Mouse (Mus musculus) A20 (cell line): ENCODE measurements at regions not wholly inside any gene's neighbourhood (a gene's known extent, or its start where the extent isn't known, plus 50 kb on each side); places are given as distances from the start of the nearest gene placed in this dataset.

Experiments used
- DNase-seq: peaks from one replicate; pipeline ENCODE4 v3.0.0-alpha.2; 2011; ENCODE audit warnings: low read depth, low spot score

GRCm38 (mm10) chr9:113496176-113496732, 211.8 kb downstream of the Pdcd6ip start:
- no peak for DNase-seq

DNA sequence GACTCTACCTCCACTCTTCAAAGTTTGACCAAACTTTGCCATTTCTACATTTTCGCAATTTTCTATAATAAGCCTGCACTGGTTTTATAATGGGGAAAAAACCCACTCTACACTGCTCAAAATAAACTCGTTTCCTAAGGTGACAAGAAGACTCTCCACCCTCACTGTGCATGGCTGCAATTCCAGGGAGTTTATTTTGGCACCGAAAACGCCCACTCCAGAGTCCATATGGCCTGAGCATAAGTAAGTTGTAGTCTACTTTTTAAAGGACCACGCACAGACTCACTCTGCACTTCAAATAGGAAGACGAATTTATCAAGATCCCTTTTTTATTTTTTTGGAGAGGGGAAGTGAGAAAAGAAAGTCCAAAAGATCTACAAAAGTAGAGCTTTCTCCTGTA, 219.4 kb downstream of the Pdcd6ip start:
- DNase-seq, result no peak

DNA sequence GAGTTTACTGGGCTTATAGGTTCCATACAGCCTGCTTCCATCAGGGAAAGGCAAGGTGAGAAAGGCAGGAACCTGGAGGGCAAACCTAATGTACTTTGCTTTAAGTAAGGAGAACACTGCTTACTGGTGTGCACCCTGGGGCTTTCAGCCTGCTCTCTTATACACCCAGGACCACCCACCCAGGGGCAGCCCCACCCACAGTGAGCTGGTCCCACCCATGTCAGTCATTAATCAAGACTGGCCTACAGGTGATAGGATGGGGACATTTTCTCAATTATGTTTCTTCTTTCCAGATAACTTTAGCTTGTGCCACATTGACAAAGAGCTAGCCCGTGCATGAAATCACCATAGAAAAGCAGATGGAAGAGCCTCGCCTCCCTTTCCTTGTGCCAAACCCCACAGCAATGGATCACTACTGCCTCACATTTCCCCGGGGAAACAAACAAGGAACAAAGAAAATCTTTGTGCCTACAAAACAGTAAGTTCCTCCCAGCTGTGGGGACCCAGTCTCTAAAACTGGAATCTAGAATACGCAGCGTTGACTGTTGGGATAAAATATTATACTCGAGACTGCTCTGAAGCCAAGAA, 221.5 kb downstream of the Pdcd6ip start:
- no peak for DNase-seq

- no peak for DNase-seq
Measured at GRCm38 (mm10) chr9:113479897-113480296, 228.2 kb downstream of the Pdcd6ip start.

- DNase-seq, result no peak
Measured at GRCm38 (mm10) chr9:113478761-113479265, 229.2 kb downstream of the Pdcd6ip start.

- DNase-seq, result no peak
Measured at GRCm38 (mm10) chr9:113471781-113472180, 236.3 kb downstream of the Pdcd6ip start.

- no peak for DNase-seq
Measured at GRCm38 (mm10) chr9:113462888-113463287, 245.2 kb downstream of the Pdcd6ip start.

DNA sequence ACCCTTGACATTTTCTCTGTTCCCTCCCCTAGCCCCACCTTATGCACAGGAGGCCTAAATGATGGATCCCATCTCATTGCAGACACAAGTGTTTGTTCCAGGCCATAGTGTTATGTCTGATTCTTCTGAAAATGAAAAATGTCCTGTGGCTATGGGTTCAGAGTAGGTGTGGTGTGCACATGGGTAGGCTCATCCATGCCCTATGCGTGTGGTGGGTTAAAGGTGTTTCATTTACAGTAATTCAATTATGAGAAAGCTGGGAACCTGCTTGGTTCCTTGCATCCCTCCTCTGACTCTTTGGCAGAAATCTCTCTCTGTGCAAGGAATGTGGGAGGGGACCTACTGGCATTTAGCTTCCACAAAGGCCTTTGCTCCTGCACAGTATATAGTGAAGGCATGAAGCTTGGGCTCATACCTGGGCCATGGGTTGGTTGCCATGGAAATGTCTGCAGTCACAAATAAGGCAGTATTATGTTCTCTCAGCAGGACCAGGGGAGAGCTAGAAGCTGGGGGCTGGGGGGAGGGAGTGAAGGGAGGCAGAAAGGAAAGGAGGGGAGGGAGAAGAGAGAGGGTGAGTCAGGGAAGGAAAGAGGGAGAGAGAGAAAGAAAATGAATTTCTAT, 245.7 kb downstream of the Pdcd6ip start:
- no peak for DNase-seq

DNA sequence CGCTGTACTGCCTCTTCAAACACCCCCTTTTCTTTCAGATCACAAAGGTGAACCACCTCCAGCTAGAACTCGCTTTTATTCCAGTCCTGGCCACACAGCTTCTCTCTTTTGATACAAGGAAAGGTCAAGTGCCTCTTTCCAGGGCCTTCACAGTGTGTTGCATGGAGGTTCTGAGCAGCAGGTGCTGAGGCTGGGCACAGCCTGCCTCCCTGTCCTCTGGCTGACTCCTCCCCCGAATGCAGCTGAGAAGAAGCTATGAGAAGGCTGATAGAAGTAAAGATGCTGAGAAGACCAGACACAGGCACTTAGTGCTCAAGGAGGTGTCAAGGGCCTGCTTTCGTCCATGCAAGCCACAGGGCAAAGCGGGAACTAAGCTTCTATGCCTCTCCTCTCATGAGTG, 248.2 kb downstream of the Pdcd6ip start:
- DNase-seq, result no peak

- no peak for DNase-seq
Measured at GRCm38 (mm10) chr9:113459221-113459620, 248.8 kb downstream of the Pdcd6ip start.

GRCm38 (mm10) chr9:113458741-113459154, 249.3 kb downstream of the Pdcd6ip start:
- DNase-seq, result no peak

DNA sequence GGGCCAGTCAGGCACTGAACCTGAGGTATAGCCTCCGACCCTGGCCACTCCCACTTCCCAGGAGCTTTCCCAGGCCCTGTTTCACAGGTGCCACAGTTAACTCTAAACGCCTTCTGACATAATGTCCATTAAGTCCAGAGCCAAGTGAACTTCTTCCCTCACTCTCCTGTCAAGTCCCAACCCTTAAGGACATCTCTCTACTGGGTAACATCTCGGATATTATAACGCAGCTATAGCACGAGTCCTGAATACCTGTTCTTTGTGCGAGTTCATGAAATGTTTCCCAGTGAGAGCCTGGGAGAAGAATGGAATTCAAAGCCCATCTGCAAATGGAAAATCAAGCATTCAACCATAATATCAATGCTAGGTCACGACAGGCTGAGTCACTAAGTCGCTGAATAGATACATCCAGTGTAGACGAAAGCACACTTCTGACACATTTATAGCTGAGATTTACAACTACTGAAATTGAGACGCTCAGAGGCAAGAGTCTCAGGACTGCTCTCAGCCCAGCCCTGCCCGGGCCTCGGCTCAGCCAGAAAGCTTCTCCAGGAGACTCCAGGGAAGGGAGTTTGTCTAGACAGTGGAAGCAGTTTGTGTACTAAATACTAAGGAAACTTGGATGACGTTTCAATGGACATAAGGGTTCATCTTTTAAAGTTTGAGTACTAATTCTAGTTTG, 250.7 kb downstream of the Pdcd6ip start:
- no peak for DNase-seq

- DNase-seq, result no peak
Measured at GRCm38 (mm10) chr9:113455577-113455976, 252.5 kb downstream of the Pdcd6ip start.

GRCm38 (mm10) chr9:113453231-113453630, 254.8 kb downstream of the Pdcd6ip start:
- DNase-seq, result no peak

GRCm38 (mm10) chr9:113441770-113442411, 266.2 kb downstream of the Pdcd6ip start:
- DNase-seq, result no peak

- DNase-seq, result no peak
Measured at GRCm38 (mm10) chr9:113438394-113438793, 269.7 kb downstream of the Pdcd6ip start.

DNA sequence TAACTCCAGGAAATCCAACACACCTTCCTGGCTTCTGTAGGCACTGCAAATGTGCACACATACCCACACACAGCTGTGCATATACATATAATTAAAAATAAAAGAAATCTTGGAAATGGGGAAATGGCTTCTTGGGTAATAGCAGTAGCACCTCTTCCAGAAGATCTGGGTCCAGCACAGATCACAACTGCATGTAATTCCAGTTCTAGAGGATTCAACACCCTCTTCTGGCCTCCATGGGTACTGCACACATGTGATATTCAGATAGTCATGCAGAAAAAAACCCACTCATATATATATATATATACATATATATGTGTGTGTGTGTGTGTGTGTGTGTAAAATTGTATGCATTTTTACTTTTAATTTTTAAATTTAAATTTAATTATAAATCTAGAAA, 272.1 kb downstream of the Pdcd6ip start:
- DNase-seq, result no peak

- DNase-seq, result no peak
Measured at GRCm38 (mm10) chr9:113433424-113433823, 274.6 kb downstream of the Pdcd6ip start.

GRCm38 (mm10) chr9:113432601-113433179, 275.4 kb downstream of the Pdcd6ip start:
- no peak for DNase-seq

DNA sequence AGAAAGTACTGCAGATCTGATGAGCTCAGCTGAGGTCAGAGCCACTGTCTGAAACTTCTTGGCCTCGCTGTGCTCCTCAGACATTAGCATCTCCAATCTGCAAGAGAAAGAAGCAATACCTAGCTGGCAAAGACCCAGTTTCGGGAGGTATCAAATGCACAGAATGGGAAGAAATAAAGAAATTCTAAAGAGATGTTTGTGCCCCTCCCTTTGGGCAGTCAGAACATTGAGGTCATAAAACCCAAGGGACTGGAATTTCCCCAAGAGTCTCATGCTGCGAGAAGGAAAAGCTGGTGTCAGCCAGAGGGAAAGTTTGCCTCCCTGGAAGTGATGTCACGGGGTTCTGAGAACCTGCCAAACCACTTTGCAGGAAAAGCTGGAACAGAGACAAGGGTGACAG, 277.6 kb downstream of the Pdcd6ip start:
- DNase-seq, result no peak

- no peak for DNase-seq
Measured at GRCm38 (mm10) chr9:113427281-113427680, 280.8 kb downstream of the Pdcd6ip start.

DNA sequence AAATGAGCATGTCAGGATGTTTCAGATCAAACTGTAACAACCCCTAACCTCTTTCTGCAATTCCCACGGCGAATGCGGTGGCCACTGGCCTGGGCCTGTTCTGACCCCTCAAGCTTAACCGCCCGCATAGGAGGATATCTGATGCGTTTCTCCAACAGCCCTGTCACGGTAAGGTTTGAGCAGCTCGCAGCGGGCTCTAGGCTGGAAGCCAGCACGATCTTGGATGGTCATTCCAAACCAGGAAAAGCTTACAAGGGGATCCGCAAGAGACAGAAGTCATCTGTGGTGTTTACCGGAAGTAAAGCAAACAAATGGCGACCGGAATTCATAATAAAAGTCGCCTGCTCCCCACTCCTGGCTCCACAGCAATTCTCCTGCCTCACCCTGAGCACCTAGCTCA, 281.7 kb downstream of the Pdcd6ip start:
- no peak for DNase-seq
